Mouse (Mus musculus) ES-CJ7 (cell line): ENCODE data around the gene Pou2f1.

Experiments used
- DNase-seq: peaks from one replicate; pipeline ENCODE4 v3.0.0; 2011; ENCODE audit warnings: low read depth, low spot score

Gene Pou2f1

DNA sequence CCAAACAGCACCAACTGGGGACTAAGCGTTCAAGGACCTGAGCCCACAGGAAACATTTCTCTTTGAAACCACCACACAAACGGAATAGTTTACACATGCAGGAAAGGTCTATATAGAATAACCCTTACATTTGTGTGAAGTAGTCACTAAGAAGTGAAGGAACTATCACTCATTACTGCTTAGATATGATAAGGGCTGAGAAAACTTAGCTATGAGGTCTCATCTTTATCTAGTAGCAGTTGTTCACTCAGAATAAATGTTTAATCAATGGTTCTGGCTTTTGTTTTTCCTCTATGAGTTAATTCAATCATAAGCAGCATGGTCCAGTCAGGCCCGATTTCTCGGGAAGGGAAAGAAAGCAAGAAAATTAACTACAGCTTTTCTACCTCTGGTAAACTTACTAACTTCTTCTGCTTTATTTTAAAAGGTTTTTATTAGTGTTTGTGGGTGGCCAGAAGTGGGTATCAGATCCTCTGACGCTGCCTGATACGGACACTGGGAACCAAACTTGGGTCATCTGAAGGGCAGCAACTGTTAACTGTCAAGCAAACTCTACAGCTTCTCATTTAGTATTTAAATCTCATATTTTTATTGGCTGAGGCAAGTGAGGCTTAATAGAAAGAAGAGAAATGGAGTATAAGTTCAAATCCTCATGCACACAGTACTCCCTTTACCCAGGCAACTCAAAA, 40.7 kb downstream of the Pou2f1 start:
- no peak for DNase-seq

DNA sequence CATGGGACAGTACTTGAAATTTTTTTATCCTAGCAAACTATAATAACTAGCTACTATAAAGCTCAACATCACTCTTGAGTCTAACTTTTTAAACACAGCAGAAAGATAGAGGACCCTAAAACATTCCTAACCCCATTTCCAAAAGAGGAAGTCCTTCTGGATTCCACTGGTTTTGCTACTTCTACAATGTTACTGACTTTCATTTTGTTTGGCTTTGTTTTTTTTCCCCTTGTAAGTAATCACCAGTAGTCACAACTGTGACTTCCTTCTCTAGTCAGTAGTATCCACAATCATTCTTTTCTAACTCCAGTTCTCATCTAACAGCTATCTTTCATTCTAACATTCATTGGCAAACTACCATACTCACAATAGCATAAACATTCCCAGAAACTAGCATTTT, 44.3 kb downstream of the Pou2f1 start:
- no peak for DNase-seq

GRCm38 (mm10) chr1:165948214-165948813, 54.2 kb downstream of the Pou2f1 start:
- DNase-seq = peak; percentile 28

DNA sequence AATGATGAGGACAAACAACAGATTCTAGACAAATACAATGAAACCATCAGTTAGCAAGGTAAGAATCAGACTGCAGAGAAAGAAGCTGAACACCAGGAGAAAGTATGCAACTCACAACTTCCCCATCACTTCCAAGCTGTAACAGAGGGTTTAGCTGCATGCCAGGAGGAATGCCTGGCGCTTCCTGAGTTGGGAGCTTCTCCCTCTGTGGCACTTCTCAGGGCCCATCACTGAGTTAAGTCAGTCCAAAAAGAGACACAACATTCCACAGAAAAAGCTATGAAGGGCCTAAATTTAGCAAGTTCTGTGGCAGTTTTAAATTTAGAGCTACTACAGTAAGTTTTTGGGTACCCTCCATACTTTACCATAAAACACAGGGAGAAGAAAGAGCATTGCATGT, 59.2 kb downstream of the Pou2f1 start:
- no peak for DNase-seq

DNA sequence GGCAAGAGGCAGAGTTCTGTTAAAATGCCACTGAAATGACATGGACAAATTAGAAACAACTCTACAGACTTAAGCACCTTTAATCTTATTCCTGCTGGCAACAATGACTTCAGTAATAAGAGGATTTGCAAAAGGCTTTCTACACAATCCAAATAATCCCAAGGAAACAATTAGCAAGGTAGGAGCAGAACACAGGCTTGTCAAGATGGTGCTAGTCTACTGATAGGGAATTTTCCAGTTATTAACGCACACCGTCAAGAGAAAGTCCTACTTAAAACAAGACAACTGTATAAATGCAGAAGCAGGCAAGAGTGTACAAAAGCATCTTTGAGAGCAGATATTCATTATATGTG, 67.0 kb downstream of the Pou2f1 start:
- DNase-seq = no peak

DNA sequence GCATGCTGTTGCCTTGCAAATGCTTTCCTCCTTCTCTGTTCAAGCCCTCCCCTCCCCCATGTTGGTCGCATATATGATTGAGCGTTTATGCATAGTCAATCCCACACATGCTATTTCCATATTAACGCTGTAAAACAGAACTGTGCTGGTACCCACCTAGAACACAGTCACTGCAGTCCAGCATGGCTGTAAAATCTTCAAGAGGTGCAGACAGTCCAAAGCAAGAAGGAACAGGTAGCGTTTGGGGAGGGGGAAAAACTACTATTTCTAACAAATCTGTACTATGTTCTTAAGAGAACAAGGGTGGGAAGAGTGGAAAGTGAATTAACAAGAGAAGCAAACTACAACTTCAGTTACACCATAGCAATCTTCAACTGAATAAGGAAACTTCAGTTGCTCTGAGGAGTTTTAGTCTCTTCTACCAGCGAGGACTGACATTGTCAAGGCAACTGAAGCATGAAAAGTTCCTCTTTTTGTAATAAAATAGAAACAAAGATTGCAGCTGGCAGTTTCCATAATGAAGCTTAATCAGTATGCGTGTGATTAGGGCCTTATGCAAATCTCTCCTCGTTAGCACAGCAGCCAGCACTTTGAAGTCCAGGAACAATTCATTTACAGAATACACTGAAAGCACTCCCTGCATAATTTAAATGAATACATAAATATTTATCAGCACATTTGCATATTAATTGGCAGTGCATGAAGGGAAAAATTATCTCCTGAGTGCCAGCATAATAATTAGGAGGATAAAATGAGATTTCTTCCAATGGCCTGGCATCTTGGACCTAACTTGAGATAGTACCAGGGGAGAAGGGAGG, 67.6 kb downstream of the Pou2f1 start:
- no peak for DNase-seq

GRCm38 (mm10) chr1:165933915-165934647, 68.4 kb downstream of the Pou2f1 start:
- no peak for DNase-seq

- no peak for DNase-seq
Observed at GRCm38 (mm10) chr1:165932842-165933241, 69.6 kb downstream of the Pou2f1 start.

- DNase-seq = no peak
Observed at GRCm38 (mm10) chr1:165930510-165930909, 72.0 kb downstream of the Pou2f1 start.

DNA sequence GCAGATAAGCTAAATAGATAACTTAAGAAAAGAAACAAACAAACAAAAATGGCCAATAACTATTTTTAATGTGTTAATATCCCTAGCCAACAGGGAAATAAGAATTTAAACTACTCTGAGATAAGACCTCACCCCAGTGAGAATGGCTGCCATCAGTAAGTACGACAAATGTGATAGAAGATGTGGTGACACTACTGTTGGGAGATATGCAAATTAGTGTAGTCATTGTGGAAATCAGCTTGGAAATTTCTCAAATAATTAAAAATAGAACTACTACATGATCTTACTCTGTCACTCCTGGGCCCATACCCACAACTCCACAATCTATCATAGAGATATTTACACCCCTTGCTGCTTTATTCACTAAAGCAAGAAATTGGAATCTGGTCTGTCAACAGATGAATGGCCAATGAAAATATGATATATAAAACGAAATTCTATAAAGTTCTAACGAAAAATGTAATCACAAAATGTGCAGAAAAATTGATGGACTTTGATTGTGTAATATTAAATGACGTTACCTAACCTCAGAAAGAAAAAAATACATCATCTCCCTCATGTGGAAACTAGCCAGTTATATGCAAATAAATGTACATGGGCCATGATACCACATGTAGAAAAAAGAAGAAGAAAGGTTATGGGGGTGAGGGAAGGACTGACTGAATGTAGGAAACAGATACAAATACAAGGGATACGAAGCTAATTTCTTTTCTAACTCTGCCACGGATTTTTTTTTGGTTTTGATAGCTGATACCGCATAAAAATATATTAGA, 74.8 kb downstream of the Pou2f1 start:
- DNase-seq = no peak

- no peak for DNase-seq
Observed at GRCm38 (mm10) chr1:165925207-165925606, 77.3 kb downstream of the Pou2f1 start.

- no peak for DNase-seq
Observed at GRCm38 (mm10) chr1:165922488-165922887, 80.0 kb downstream of the Pou2f1 start.

GRCm38 (mm10) chr1:165921026-165921425, 81.5 kb downstream of the Pou2f1 start:
- peak; percentile 68 for DNase-seq

- DNase-seq = no peak
Observed at GRCm38 (mm10) chr1:165914416-165914801, 88.1 kb downstream of the Pou2f1 start.

DNA sequence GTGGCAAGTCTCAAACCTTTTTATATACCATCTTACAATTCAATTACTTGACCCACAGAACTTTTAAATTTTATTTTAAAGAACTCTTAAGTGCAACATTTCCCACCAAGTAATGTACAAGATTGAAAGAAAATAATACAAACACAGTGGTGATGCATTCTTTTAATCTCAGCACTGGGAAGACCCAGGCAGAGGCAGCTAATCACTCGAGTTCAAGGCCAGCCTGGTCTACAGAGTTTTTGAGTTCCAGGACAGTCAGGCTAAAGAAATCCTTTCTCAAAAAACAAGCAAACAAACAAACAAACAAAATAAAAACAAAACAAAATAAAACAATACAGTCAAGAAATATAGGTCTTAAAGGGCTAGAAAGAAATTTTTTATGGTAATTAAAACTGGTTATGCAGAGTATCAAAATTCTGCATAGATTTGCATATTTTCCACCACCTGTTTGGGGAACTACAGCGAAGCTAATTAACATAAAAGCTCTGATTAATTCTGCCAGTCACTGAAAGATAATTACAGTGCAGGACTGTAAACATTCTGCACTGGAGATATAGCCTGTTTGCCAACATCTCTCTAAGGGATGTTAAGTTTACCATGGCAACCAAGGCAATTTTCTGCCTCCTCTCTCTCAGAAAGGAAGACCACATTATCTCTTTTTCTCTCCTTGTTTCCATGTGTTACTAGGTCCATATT, 88.6 kb downstream of the Pou2f1 start:
- DNase-seq = no peak

- no peak for DNase-seq
Observed at GRCm38 (mm10) chr1:165909471-165909870, 93.0 kb downstream of the Pou2f1 start.

- DNase-seq = no peak
Observed at GRCm38 (mm10) chr1:165908806-165909205, 93.7 kb downstream of the Pou2f1 start.

GRCm38 (mm10) chr1:165908153-165908552, 94.3 kb downstream of the Pou2f1 start:
- no peak for DNase-seq

DNA sequence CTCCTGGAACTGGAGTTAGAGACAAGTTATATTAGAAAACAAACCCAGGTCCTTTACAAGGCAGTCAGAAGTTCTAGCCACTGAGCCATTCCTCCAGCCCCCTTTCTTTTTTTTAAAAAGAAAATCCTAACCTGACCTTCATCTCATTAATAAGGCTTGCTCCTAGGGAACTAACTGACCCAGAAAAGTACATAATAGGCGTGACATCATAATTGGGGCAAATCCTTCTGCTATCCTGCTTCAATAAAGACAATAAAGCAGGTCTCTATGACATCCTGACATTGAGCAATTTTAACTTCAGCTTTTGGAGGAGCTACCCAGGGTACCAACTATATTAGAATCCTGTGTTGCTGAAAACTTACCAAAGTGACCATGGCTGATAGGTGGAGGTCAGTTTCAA, 98.9 kb downstream of the Pou2f1 start:
- no peak for DNase-seq

DNA sequence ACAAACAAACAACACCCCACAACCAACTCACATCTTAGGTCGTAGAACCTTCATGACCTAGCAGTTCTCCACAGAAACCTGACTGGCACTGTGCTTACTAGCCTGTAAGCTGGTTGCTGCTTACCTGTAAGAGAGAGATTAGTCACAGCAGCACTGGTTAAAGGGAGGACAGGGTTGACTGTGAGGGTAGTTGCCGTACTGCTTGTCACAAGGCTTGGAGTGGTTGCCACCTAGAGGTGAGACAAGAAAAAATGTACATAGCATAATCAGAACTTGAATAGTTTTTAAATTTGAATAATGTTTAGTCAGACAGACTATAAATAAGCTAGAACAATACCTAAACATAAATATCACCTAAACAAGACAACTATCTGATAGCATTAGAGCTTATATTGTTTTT, 110.8 kb downstream of the Pou2f1 start:
- DNase-seq = peak; percentile 28
